Mouse (Mus musculus) liver, postnatal 0 days (tissue): ENCODE data around the gene Pou5f1.

Source experiments
- CTCF ChIP-seq: sonication (generic); IDR thresholded peaks from 2 replicates; pipeline ENCODE4 v1.5.1; 2016; ENCODE audit warnings: antibody characterized with exemption, low read depth
- EP300 ChIP-seq: IDR thresholded peaks from 2 replicates; pipeline ENCODE4 v1.6.1; 2016; ENCODE audit warnings: antibody characterized with exemption, low read depth, mild to moderate bottlenecking

- peak; percentile 77 for TF ChIP-seq CTCF
- TF ChIP-seq EP300: no peak
These were observed 38.9 kb downstream of the Pou5f1 start for GRCm38 (mm10) chr17:35544680-35545079.
